In the genomic region with DNA sequence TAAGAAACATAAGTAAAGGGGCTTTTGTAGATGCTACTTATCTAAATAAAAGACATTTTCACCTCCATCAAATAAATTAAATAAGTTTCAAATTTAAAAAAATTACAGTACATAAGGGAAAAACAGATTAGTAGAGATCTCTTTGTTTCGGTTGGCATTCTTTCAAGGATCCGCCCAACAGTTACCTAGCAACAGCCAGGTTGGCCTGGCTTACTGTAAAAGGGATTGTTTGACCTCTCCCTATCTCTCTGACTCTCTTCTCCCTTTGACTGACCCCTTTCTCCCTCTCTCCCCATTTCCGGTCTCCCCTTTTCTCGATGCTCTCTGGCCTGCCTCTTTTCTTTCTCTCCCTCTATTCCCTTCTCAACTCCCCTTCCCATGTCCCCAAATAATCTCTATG, we compare ENCODE assay signal across 20 mouse cellular contexts.
DNase-seq lines count a peak whose midpoint lies in the region; ATAC-seq and TF ChIP-seq lines count a peak whose summit lies in the region.
"Had no signal": no experiment of that assay in that cellular context is flagged by ENCODE, and none has a peak within 500 bp of the region (broad histone marks: within the 10 kb centered on the region; RNA-seq: fewer than 3 reads in every experiment).

No protein-coding gene starts in this region.

- no peak for ATAC-seq in heart, embryonic 13.5 days (ENCODE audit: extremely low read depth, insufficient number of reproducible peaks, low FRiP score, low TSS enrichment)
- ATAC-seq in heart, embryonic 11.5 days (replicated peaks; ENCODE audit: insufficient number of reproducible peaks, low FRiP score, low TSS enrichment), result no peak
- ATAC-seq in hindbrain, postnatal 0 days, result no peak
- ATAC-seq: activated CD4-positive, CD25-positive, alpha-beta regulatory T cell, adult 4 months; inflammation-experienced regulatory T-cells, adult 6 months had no signal

- no peak overlapping the region for H3K9ac ChIP-seq in heart, embryonic 13.5 days
- H3K9ac ChIP-seq in heart, embryonic 11.5 days (ENCODE audit: low read depth, low read length), result no peak overlapping the region
- H3K9ac ChIP-seq in hindbrain, postnatal 0 days (replicated peaks; ENCODE audit: low read length), result no peak overlapping the region
- H3K9ac ChIP-seq: embryonic facial prominence, embryonic 13.5 days; heart, embryonic 15.5 days; kidney, embryonic 15.5 days; limb, embryonic 12.5 days; liver, embryonic 14.5 days; neural tube, embryonic 12.5 days had no signal

- peak overlapping the region; percentile 50; the same call in 1 of the 2 replicates for H3K27ac ChIP-seq in heart, embryonic 13.5 days (replicated peaks)
- no peak overlapping the region for H3K27ac ChIP-seq in heart, embryonic 11.5 days (ENCODE audit: low read depth, low read length)
- peak overlapping the region; percentile 72; the same call in 1 of the 2 replicates for H3K27ac ChIP-seq in layer of hippocampus, adult 2 months
- H3K27ac ChIP-seq in hindbrain, postnatal 0 days, result peak overlapping the region; percentile 48; the same call in 1 of the 2 replicates
- H3K27ac ChIP-seq: liver, embryonic 14.5 days; neural tube, embryonic 12.5 days had no signal

- WGBS in heart, embryonic 13.5 days, result 63% methylated on average over 4 of the region's 4 CpGs
- 75% methylated on average over 4 of the region's 4 CpGs for WGBS in heart, embryonic 11.5 days (ENCODE audit: insufficient replicate concordance)
- 30% methylated on average over 4 of the region's 4 CpGs for WGBS in hindbrain, postnatal 0 days

- H3K4me1 ChIP-seq in heart, embryonic 13.5 days, result peaks cover 33% of the 10 kb centered on the region
- peaks cover 13% of the 10 kb centered on the region for H3K4me1 ChIP-seq in heart, embryonic 11.5 days (ENCODE audit: control insufficient read depth, insufficient read depth, low read length)
- H3K4me1 ChIP-seq in hindbrain, postnatal 0 days (ENCODE audit: insufficient read depth, low read length), result peaks cover 10% of the 10 kb centered on the region; the same call in 1 of the 2 replicates

- no peak for TF ChIP-seq CTCF in layer of hippocampus, adult 2 months (conservative IDR thresholded peaks at IDR 0.05)
- TF ChIP-seq CTCF in hindbrain, postnatal 0 days (IDR thresholded peaks at IDR 0.05; ENCODE audit: low read depth), result no peak

- H3K36me3 ChIP-seq in heart, embryonic 13.5 days, result no peaks in the 10 kb centered on the region
- no peaks in the 10 kb centered on the region for H3K36me3 ChIP-seq in heart, embryonic 11.5 days (ENCODE audit: control insufficient read depth, insufficient read depth, low read length)
- H3K36me3 ChIP-seq in hindbrain, postnatal 0 days (ENCODE audit: insufficient read depth, low read length), result no peaks in the 10 kb centered on the region
- H3K36me3 ChIP-seq: embryonic facial prominence, embryonic 13.5 days; heart, embryonic 15.5 days; kidney, embryonic 15.5 days; limb, embryonic 12.5 days; neural tube, embryonic 12.5 days had no signal

- no peaks in the 10 kb centered on the region for H3K27me3 ChIP-seq in heart, embryonic 13.5 days (replicated peaks)
- H3K27me3 ChIP-seq in heart, embryonic 11.5 days (ENCODE audit: control insufficient read depth, insufficient read depth, low read length), result no peaks in the 10 kb centered on the region
- no peaks in the 10 kb centered on the region for H3K27me3 ChIP-seq in hindbrain, postnatal 0 days (ENCODE audit: insufficient read depth, low read length)
- H3K27me3 ChIP-seq: embryonic facial prominence, embryonic 13.5 days; heart, embryonic 15.5 days; kidney, embryonic 15.5 days; limb, embryonic 12.5 days; neural tube, embryonic 12.5 days had no signal

- no peaks in the 10 kb centered on the region for H3K9me3 ChIP-seq in heart, embryonic 13.5 days
- H3K9me3 ChIP-seq in heart, embryonic 11.5 days (replicated peaks; ENCODE audit: control insufficient read depth, low read length), result no peaks in the 10 kb centered on the region
- no peaks in the 10 kb centered on the region for H3K9me3 ChIP-seq in hindbrain, postnatal 0 days (ENCODE audit: low read length)
- H3K9me3 ChIP-seq: embryonic facial prominence, embryonic 13.5 days; heart, embryonic 15.5 days; kidney, embryonic 15.5 days; limb, embryonic 12.5 days; neural tube, embryonic 12.5 days had no signal

- no peak for DNase-seq in layer of hippocampus, adult 2 months (ENCODE audit: low spot score in 2 of 2)
- no peak for DNase-seq in layer of hippocampus, adult 18-20 months (ENCODE audit: low spot score in 2 of 2)
- peak; percentile 4 for DNase-seq in Muller cell, postnatal 12 days (ENCODE audit: inconsistent ontology term)
- DNase-seq in hindbrain, postnatal 0 days (ENCODE audit: low spot score), result peak; percentile 27
- DNase-seq in lung, postnatal 14 days, result no peak
- no peak for DNase-seq in layer of hippocampus, adult 9-11 months
- DNase-seq: adrenal gland, postnatal 14 days; cerebellum, adult 2 months; gastrocnemius, postnatal 14 days; right cerebral cortex, postnatal 4 days had no signal

- H3K4me2 ChIP-seq in heart, embryonic 13.5 days, result no peak overlapping the region
- no peak overlapping the region for H3K4me2 ChIP-seq in heart, embryonic 11.5 days
- no peak overlapping the region for H3K4me2 ChIP-seq in hindbrain, postnatal 0 days (ENCODE audit: low read depth, low read length)

- H3K4me3 ChIP-seq in heart, embryonic 13.5 days, result no peak overlapping the region
- no peak overlapping the region for H3K4me3 ChIP-seq in heart, embryonic 11.5 days (ENCODE audit: low read depth, low read length)
- no peak overlapping the region for H3K4me3 ChIP-seq in layer of hippocampus, adult 2 months
- H3K4me3 ChIP-seq in hindbrain, postnatal 0 days (ENCODE audit: low read length), result no peak overlapping the region
- H3K4me3 ChIP-seq: embryonic facial prominence, embryonic 13.5 days; heart, embryonic 15.5 days; kidney, embryonic 15.5 days; limb, embryonic 12.5 days; neural tube, embryonic 12.5 days had no signal

Comparison
In these comparisons a context has a peak if more than half of its experiments do, and no peak if none do; other contexts are left out.
1. DNase-seq: peak in Muller cell, postnatal 12 days (single experiment) and hindbrain, postnatal 0 days (single experiment); none in layer of hippocampus, adult 2 months (0 of 2), layer of hippocampus, adult 18-20 months (0 of 2), lung, postnatal 14 days (single experiment) and layer of hippocampus, adult 9-11 months (single experiment).